Mouse (Mus musculus) bone marrow macrophage, adult 2 months (primary cell): ENCODE results near the gene Tnks1bp1. TPM values are rescaled to one million over a fixed set of nuclear protein-coding genes. Genes with fewer than 3 reads are reported as not detected.

Source experiments
- H3K27ac ChIP-seq: 2 replicates; pipeline ENCODE4 v1.5.1; 2012; ENCODE audit warnings: low read depth, low read length; ENCODE audit not compliant: insufficient read depth
- H3K4me1 ChIP-seq: 2 replicates; pipeline ENCODE4 v1.6.1; 2012; ENCODE audit warnings: low read length; ENCODE audit not compliant: control insufficient read depth, insufficient read depth
- H3K4me3 ChIP-seq: 2 replicates; pipeline ENCODE4 v1.5.1; 2012; ENCODE audit warnings: mild to moderate bottlenecking, low read length, moderate library complexity; ENCODE audit not compliant: insufficient read depth
- CTCF ChIP-seq: IDR thresholded peaks from 2 replicates; pipeline ENCODE4 v1.5.1; 2012; ENCODE audit warnings: low read depth, mild to moderate bottlenecking, low read length, moderate library complexity
- POLR2A ChIP-seq: IDR thresholded peaks from 2 replicates; pipeline ENCODE4 v1.6.1; 2012; ENCODE audit warnings: mild to moderate bottlenecking, low read depth, low read length, borderline replicate concordance
- polyA plus RNA-seq: library from polyadenylated mRNA; stranded (reverse); fragments of >200 nt; gene quantifications from 2 replicates; pipeline ENCODE4 v1.2.4, GENCODE M21; 2012; ENCODE audit not compliant: missing spikeins, insufficient read depth, insufficient read length

The Tnks1bp1 gene
- polyA plus RNA-seq, 1 experiment = 10.9 TPM

DNA sequence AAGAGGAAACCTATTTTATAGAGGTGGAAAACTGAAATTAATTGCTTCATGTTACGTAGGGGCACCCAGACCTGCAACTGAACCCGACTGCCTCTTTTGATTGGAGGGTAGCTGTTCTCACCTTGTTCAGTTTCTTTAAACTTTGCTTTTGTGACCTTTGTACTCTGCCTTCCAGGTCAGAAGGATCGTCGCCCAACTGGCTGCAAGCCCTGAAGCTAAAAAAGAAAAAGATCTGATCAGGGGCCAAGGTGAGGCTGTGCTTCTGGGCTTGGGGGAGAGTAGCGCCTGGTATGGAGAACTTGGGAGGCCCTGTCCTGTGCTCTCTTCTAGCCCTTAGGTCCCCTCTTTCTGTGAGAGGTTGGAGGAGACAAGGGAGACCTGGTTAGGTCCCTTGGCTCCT lies 24.1 kb downstream of the Tnks1bp1 start:
- no peaks in the 10 kb centered on the region for H3K4me1 ChIP-seq
- H3K4me3 ChIP-seq = no peak overlapping the region
- H3K27ac ChIP-seq = no peak overlapping the region
- TF ChIP-seq CTCF (no peak), POLR2A (no peak)

DNA sequence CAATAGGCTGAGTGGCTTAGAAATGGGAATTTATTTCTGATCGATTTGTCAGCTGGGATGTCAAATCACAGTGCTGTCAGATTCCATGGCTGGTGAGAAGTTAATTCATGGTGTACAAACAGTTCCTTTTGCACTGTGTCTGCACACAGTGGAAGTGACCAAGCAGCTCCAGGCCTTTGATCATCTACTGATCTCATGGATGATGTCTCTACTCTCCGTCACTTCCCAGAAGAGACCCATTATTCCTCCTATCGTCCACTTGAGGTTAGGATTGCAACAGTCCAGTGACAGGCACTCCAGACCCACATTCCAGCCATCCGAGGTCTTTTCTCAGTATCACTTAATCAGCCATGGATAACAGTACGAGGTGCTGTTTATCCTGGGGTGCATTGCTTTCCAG lies 25.9 kb downstream of the Tnks1bp1 start:
- TF ChIP-seq CTCF = no peak
- no peak for TF ChIP-seq POLR2A

DNA sequence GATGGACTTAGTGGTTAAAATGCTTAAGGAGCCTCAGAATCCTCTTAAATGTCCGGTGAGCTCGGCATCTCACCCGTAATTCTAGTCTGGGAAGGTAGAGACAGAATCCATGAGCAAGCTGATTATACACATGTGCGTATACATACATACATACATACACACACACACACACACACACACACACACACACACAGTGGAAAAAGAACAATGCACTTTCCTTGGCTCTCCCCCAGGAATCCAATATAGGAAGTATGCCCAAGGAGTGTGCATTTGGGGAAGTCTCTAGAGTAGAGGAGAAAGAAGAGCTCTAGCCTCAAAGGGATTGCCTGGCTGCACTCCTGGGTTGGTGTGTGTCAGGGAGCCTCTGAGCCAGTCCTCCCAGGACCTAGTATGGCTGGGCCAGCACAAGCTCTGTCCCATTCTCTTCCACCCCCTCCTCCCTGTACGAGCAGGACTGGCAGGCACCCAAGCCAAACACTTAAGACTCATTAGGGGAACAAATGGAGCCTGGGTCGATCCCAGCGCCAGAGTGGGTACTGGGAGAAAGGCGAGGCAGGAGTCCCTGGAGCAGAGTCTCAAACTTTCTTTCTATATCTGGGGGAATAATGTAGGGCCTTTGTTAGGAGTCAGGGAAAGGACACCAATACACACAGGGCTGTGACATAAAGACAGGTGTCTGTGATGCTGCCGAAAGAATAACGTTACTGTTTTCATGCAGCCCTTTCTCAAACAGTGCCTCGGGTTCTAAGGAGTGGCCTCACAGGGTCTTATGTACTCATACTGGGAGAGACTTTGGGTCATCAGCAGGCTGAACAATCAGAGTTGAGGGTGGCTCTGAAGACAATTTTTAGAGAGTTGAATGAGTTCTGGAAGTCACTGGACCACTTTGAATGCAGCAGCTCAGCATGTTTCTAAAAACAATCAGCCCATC lies 41.2 kb downstream of the Tnks1bp1 start:
- Histone ChIP-seq H3K27ac (no peak overlapping the region), H3K4me3 (no peak overlapping the region), H3K4me1 (no peaks in the 10 kb centered on the region)
- no peak for TF ChIP-seq POLR2A
- TF ChIP-seq CTCF = no peak

More for the DNA sequence above, 25.9 kb downstream of the Tnks1bp1 start:
- Histone ChIP-seq H3K27ac (no peak overlapping the region), H3K4me3 (no peak overlapping the region), H3K4me1 (no peaks in the 10 kb centered on the region)

DNA sequence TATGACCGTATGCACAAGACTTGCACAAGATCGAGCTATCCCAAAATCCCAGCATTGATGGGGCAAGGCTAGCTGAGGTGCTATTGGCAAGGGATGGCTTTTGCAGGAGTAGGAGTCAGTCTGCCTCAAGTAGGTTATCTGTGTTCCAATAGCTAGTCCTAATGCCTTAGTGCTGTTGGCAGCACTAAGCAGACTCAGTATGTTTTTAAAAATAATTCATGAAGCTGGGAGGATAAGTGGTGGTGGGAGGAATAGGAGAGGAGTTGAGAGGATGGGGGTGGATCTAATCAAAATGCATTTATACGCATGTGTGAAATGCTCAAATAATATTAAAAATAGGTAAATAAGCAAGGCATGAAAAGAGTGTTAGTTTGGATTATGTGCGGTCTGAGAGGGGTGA lies 43.5 kb downstream of the Tnks1bp1 start:
- Histone ChIP-seq H3K27ac (no peak overlapping the region), H3K4me3 (no peak overlapping the region), H3K4me1 (no peaks in the 10 kb centered on the region)
- TF ChIP-seq POLR2A (no peak), CTCF (no peak)

DNA sequence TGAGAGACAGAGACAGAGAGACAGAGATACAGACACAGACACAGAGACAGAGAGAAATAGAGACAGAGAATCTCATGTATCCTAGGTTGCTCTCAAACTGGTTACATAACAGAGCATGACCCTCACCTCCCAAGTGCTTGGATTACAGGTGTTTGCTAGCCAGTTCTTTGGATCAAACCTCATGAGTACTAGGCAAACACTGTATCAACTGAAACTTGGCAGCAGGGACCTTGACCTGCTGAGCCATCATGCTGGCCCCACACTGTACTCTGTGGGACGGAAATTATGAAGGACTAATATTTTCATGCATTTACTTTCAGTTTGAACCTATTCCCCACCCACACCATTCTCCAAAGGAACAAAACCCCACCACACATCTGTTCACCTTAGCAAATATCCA lies 45.6 kb downstream of the Tnks1bp1 start:
- H3K27ac ChIP-seq = no peak overlapping the region
- no peaks in the 10 kb centered on the region for H3K4me1 ChIP-seq
- H3K4me3 ChIP-seq = no peak overlapping the region
- TF ChIP-seq POLR2A (no peak), CTCF (no peak)

DNA sequence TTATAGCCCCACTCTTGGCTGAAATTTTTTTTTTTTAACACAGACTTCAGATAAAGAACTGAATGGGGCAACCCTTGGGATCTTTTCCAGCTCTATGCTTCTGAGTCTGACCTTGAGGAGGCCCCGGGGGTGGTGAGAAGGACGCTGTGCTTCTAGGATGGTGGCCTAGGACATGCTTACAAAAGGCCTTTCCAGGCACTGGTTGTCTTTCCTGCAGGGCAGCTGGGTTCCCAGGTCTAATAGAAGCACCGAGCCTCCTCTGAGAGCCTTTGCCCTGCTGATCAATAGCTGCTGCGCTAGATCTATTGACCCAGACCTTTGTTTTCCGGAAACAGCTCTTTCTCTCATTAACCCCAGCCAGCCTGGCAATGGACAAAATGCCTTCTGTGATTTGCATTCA lies 48.1 kb downstream of the Tnks1bp1 start:
- no peak overlapping the region for H3K27ac ChIP-seq
- TF ChIP-seq CTCF (no peak), POLR2A (no peak)

DNA sequence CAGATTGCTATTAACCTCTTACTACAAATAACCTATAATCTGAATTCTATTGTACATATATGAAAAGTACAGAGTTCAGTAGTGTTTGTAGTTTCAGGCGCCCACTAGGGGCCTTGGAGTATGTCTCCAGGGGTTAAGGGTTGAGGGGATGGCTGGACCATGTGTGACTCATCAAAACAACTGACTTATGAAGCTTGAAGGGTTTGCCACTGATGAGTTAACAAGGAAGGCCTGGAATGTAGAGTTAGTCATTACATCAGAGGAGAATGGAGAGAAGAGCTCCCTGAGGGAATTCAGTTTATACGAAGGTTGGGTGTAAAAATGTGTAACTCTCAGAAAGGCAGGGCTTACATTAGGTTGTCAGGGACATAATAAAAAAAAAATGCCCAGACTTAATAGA lies 50.2 kb downstream of the Tnks1bp1 start:
- H3K4me3 ChIP-seq = no peak overlapping the region
- TF ChIP-seq CTCF (no peak), POLR2A (no peak)
- H3K4me1 ChIP-seq = no peaks in the 10 kb centered on the region
- H3K27ac ChIP-seq = no peak overlapping the region

More for the DNA sequence above, 48.1 kb downstream of the Tnks1bp1 start:
- H3K4me3 ChIP-seq = no peak overlapping the region
- H3K4me1 ChIP-seq = no peaks in the 10 kb centered on the region

DNA sequence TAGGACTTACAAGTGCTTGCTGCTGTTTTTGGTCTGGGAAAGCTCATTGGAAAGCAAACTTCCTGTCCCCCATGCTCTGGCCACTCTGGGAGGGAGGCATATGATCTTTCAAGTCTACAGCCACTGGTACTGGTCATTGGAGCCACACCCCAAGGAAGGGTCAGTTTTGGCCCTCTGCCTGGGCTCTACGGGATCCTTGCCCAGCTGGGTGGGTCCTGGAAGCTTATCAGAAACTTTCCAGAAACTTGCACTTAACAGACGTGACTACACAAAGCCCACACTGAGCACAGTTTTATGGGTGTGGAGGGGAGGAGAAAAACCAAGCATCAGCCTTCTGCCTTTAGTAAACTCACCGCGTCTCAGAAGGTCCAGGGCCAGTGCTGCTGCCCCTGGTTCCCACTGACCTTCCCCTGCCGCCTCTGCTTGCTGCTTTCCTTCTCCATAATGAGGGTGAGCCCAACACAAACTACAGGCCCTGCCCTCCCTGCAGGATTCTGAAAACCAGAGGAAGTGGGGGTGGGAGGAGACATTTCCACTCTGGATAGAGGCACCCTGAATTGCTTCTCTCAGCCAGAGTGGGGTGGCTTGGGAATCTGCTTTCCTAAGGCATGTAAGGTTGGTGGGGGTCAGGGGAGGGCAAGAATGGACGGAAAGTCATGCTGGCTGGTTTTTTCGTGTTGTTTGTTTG lies 51.1 kb downstream of the Tnks1bp1 start:
- no peak overlapping the region for H3K4me3 ChIP-seq
- no peak overlapping the region for H3K27ac ChIP-seq

DNA sequence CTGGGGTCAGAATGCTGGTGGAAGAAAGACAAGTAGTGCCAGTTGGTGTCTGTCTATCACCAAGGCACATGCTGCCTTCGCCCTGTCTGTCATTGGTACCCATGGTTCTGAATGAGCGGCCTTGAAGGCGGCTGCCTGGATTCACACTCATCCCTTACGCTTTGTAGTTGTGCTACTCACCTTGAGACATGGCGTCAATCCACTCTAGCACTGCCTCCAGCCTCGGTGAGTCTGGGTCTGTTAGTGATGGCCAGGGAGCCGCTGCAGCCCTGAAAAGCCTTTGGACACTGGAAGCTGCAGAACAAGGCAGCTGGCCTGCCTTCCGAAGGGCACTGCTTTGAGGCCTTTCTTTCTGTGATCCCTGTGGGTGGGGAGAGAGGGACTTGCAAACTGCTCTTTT lies 55.4 kb downstream of the Tnks1bp1 start:
- Histone ChIP-seq H3K4me3 (no peak overlapping the region), H3K4me1 (no peaks in the 10 kb centered on the region), H3K27ac (no peak overlapping the region)
- TF ChIP-seq CTCF = no peak
- TF ChIP-seq POLR2A = no peak

More for the DNA sequence above, 51.1 kb downstream of the Tnks1bp1 start:
- no peaks in the 10 kb centered on the region for H3K4me1 ChIP-seq
- TF ChIP-seq POLR2A = no peak
- TF ChIP-seq CTCF = no peak

DNA sequence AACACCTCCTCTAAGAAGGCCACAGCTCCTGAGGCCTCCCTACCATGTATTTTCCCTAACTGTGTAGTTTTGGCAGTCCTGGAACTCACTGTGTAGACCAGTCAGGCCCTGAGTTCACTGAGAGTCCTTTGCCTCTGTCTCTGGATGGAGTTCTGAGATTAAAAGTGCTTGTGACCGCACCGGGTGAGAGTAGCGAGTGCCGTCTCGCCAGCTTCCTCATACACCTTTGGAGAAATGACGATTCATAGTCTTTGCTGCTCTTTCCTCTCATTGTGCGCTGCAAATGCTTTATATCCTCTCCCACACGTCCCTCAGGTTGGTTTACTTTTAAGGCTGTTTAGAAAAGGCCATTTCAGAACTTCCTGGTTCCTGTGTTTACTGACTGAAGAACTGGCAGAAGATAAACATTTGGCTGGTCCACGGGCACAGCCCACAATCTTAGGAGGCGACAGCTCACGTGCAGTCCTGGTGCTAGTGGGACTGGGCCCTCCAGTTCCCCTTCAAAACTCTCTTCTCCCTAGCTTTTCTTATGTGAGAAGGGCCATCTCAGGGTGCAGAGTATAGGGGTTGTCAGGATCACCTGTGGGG lies 57.7 kb downstream of the Tnks1bp1 start:
- TF ChIP-seq POLR2A = no peak
- TF ChIP-seq CTCF = no peak
- no peak overlapping the region for H3K4me3 ChIP-seq
- H3K27ac ChIP-seq = no peak overlapping the region
- H3K4me1 ChIP-seq = no peaks in the 10 kb centered on the region
